Mouse (Mus musculus) midbrain, embryonic 16.5 days (tissue): ENCODE data around the gene Tdp2. TPM values are rescaled to one million over a fixed set of nuclear protein-coding genes. Genes with fewer than 3 reads are reported as not detected.

Source experiments
- ATAC-seq: fragments of 200-750 bp; cut with Nextera tagmentation; 2 replicates; pipeline ENCODE4 v1.8.0; 2017; ENCODE audit warnings: moderate TSS enrichment
- H3K27ac ChIP-seq: fragments of 300-500 bp; sonication (generic); 2 replicates; pipeline ENCODE4 v1.5.1; 2014; ENCODE audit warnings: mild to moderate bottlenecking, low read length, mixed read lengths
- H3K27me3 ChIP-seq: fragments of 300-500 bp; sonication (generic); 2 replicates; pipeline ENCODE4 v1.6.1; 2014; ENCODE audit warnings: low read depth, low read length, mixed read lengths; ENCODE audit not compliant: control insufficient read depth, insufficient read depth
- H3K36me3 ChIP-seq: fragments of 300-500 bp; sonication (generic); 2 replicates; pipeline ENCODE4 v1.6.1; 2014; ENCODE audit warnings: mild to moderate bottlenecking, low read length, moderate library complexity, mixed read lengths; ENCODE audit not compliant: control insufficient read depth, insufficient read depth
- H3K4me1 ChIP-seq: fragments of 300-500 bp; sonication (generic); 2 replicates; pipeline ENCODE4 v1.6.1; 2014; ENCODE audit warnings: mild to moderate bottlenecking, low read length, mixed read lengths; ENCODE audit not compliant: control insufficient read depth, insufficient read depth
- H3K4me2 ChIP-seq: fragments of 300-500 bp; sonication (generic); 2 replicates; pipeline ENCODE4 v1.6.1; 2014; ENCODE audit warnings: mild to moderate bottlenecking, low read length, mixed read lengths
- H3K4me3 ChIP-seq: fragments of 300-500 bp; sonication (generic); 2 replicates; pipeline ENCODE4 v1.5.1; 2014; ENCODE audit warnings: low read depth, mild to moderate bottlenecking, low read length, moderate library complexity, mixed read lengths
- H3K9ac ChIP-seq: fragments of 300-500 bp; sonication (generic); 2 replicates; pipeline ENCODE4 v1.6.1; 2014; ENCODE audit warnings: low read depth, low read length, mixed read lengths
- H3K9me3 ChIP-seq: fragments of 300-500 bp; sonication (generic); replicated peaks from 2 replicates; pipeline ENCODE4 v1.6.1; 2014; ENCODE audit warnings: mild to moderate bottlenecking, low read length, mixed read lengths; ENCODE audit not compliant: control insufficient read depth, poor library complexity, severe bottlenecking
- WGBS: fragments of 180-500 bp; shearing (Covaris S2); extraction: QIAGEN DNeasy Blood & Tissue Kit; methylation state at CpG from one replicate; pipeline ENCODE4 v1.1.7; 2014; 5-methylcytosine and 5-hydroxymethylcytosine counted together
- polyA plus RNA-seq: library from polyadenylated mRNA; unstranded; fragments of >200 nt; fragmentation: Nextera tagmentation; extraction: Ambion mirVana; gene quantifications from 2 replicates; pipeline ENCODE4 v1.2.1, GENCODE M21; 2015

The Tdp2 gene
- polyA plus RNA-seq, 1 experiment from 2014 or later = 26.5 TPM

DNA sequence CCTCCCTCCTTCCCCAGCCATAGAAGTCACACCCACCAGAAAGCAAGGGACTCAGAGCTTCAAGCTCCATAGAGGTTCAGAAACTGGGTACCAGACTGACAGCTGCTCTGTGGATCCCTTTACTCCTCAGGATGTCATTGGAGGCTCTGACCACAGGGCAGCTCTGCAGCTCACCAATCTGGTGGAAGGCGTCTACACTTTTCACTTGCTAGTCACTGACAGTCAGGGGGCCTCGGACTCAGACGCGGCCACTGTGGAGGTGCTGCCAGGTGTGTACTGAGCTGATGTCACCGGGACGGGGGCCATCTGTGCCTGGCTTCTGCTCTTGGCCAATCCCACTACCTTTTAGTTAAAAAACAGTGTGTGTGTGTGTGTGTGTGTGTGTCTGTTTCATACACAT lies 50.9 kb downstream of the Tdp2 start:
- Histone ChIP-seq H3K36me3 (peaks cover 21% of the 10 kb centered on the region; the same call in 1 of the 2 replicates), H3K9me3 (no peaks in the 10 kb centered on the region), H3K4me3 (no peak overlapping the region), H3K4me2 (no peak overlapping the region), H3K4me1 (no peaks in the 10 kb centered on the region), H3K27ac (no peak overlapping the region), H3K9ac (no peak overlapping the region), H3K27me3 (no peaks in the 10 kb centered on the region)
- no peak for ATAC-seq
- 96% methylated on average over 6 of the region's 6 CpGs for WGBS

DNA sequence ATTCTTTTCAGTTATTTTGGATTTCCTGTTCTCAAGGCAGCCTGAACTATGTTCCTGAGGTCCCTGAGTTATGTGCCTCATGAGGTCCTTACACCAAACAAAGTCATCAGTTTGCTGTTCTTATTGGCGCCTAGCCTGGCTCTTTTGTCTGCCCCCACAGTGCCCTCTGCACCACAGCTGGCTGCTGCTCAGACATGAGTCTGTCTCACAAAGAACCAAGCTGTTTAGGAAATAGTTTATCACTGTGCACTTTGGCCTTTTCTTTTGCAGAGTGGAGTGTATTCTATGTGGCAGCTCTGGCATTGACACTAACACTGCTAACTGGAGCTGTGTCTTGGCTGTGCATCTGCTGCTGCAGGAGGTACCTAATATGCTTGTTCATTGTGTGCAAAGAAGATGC lies 58.1 kb downstream of the Tdp2 start:
- Histone ChIP-seq H3K27me3 (no peaks in the 10 kb centered on the region), H3K9ac (no peak overlapping the region), H3K9me3 (no peaks in the 10 kb centered on the region), H3K4me2 (no peak overlapping the region), H3K4me3 (no peak overlapping the region), H3K4me1 (no peaks in the 10 kb centered on the region), H3K27ac (no peak overlapping the region), H3K36me3 (peaks cover 15% of the 10 kb centered on the region; the same call in 1 of the 2 replicates)
- 57% methylated on average over 1 of the region's 1 CpGs for WGBS
- no peak for ATAC-seq

Other genes starting within 250 kb of the Tdp2 start
- gene Ripor2, start 249.5 kb upstream of the Tdp2 start, polyA plus RNA-seq = 31.8 and 33.8 TPM in 2 replicates
- not detected in 2 replicates for gene Armh2, start 90.4 kb upstream of the Tdp2 start, polyA plus RNA-seq
- gene Gmnn, start 69.8 kb upstream of the Tdp2 start, polyA plus RNA-seq = 11.0 and 13.6 TPM in 2 replicates
- gene BC005537, start 30.0 kb upstream of the Tdp2 start, polyA plus RNA-seq = 19.8 and 25.9 TPM in 2 replicates
- 49.6 and 53.3 TPM in 2 replicates for gene Acot13, start 139 bp upstream of the Tdp2 start, polyA plus RNA-seq
- 8.9 and 10.2 TPM in 2 replicates for gene D130043K22Rik, start 13.5 kb downstream of the Tdp2 start, polyA plus RNA-seq
- gene Aldh5a1, start 106.0 kb downstream of the Tdp2 start, polyA plus RNA-seq = 12.8 and 14.0 TPM in 2 replicates
- 2.8 and 3.5 TPM in 2 replicates for gene Gpld1, start 111.5 kb downstream of the Tdp2 start, polyA plus RNA-seq
- 14.9 and 19.3 TPM in 2 replicates for gene Mrs2, start 188.7 kb downstream of the Tdp2 start, polyA plus RNA-seq
- 3.9 and 4.8 TPM in 2 replicates for gene Dcdc2a, start 224.3 kb downstream of the Tdp2 start, polyA plus RNA-seq